Mouse (Mus musculus) liver, embryonic 16.5 days (tissue): ENCODE measurements around the gene Sub1. TPM values are rescaled to one million over a fixed set of nuclear protein-coding genes. Genes with fewer than 3 reads are reported as not detected.

Source experiments
- ATAC-seq: fragments of 200-750 bp; cut with Nextera tagmentation; 2 replicates; pipeline ENCODE4 v1.8.0; 2017; ENCODE audit warnings: low read depth, mild to moderate bottlenecking, moderate number of reproducible peaks, moderate library complexity
- H3K27ac ChIP-seq: fragments of 300-500 bp; sonication (generic); 2 replicates; pipeline ENCODE4 v1.5.1; 2014; ENCODE audit warnings: mild to moderate bottlenecking, low read length
- H3K27me3 ChIP-seq: fragments of 300-500 bp; sonication (generic); 2 replicates; pipeline ENCODE4 v1.6.1; 2014; ENCODE audit warnings: low read depth, low read length, mixed read lengths; ENCODE audit not compliant: control insufficient read depth, insufficient read depth
- H3K36me3 ChIP-seq: fragments of 300-500 bp; sonication (generic); 2 replicates; pipeline ENCODE4 v1.6.1; 2014; ENCODE audit warnings: mild to moderate bottlenecking; ENCODE audit not compliant: control insufficient read depth, insufficient read depth
- H3K4me1 ChIP-seq: fragments of 300-500 bp; sonication (generic); 2 replicates; pipeline ENCODE4 v1.6.1; 2014; ENCODE audit warnings: low read depth, low read length, mixed read lengths; ENCODE audit not compliant: control insufficient read depth
- H3K4me2 ChIP-seq: fragments of 300-500 bp; sonication (generic); 2 replicates; pipeline ENCODE4 v1.6.1; 2014; ENCODE audit warnings: low read depth, low read length, mixed read lengths
- H3K4me3 ChIP-seq: fragments of 300-500 bp; sonication (generic); 2 replicates; pipeline ENCODE4 v1.5.1; 2014; ENCODE audit warnings: low read depth, mild to moderate bottlenecking, low read length
- H3K9ac ChIP-seq: fragments of 300-500 bp; sonication (generic); 2 replicates; pipeline ENCODE4 v1.6.1; 2014; ENCODE audit warnings: low read depth, low read length
- H3K9me3 ChIP-seq: fragments of 300-500 bp; sonication (generic); replicated peaks from 2 replicates; pipeline ENCODE4 v1.6.1; 2016; ENCODE audit warnings: low read length; ENCODE audit not compliant: control insufficient read depth
- WGBS: fragments of 180-500 bp; shearing (Covaris S2); extraction: QIAGEN DNeasy Blood & Tissue Kit; methylation state at CpG from one replicate; pipeline ENCODE4 v1.1.7; 2014; ENCODE audit not compliant: insufficient replicate concordance; 5-methylcytosine and 5-hydroxymethylcytosine counted together
- polyA plus RNA-seq: library from polyadenylated mRNA; unstranded; fragments of >200 nt; fragmentation: Nextera tagmentation; extraction: Ambion mirVana; gene quantifications from 2 replicates; pipeline ENCODE4 v1.2.1, GENCODE M21; 2015

Gene Sub1
- polyA plus RNA-seq, 1 experiment from 2014 or later: 206 TPM

GRCm38 (mm10) chr15:11981501-11981900 lies 15.3 kb downstream of the Sub1 start:
- 82% methylated on average over 8 of the region's 8 CpGs for WGBS
- Histone ChIP-seq H3K27ac (no peak overlapping the region), H3K9me3 (no peaks in the 10 kb centered on the region), H3K36me3 (peaks cover 23% of the 10 kb centered on the region), H3K27me3 (no peaks in the 10 kb centered on the region), H3K4me3 (no peak overlapping the region), H3K4me2 (no peak overlapping the region), H3K9ac (no peak overlapping the region), H3K4me1 (no peaks in the 10 kb centered on the region)
- no peak for ATAC-seq

GRCm38 (mm10) chr15:11978175-11978574 lies 18.6 kb downstream of the Sub1 start:
- ATAC-seq: no peak
- no peaks in the 10 kb centered on the region for H3K27me3 ChIP-seq
- H3K27ac ChIP-seq: no peak overlapping the region
- no peaks in the 10 kb centered on the region for H3K4me1 ChIP-seq
- H3K9ac ChIP-seq: no peak overlapping the region
- no peak overlapping the region for H3K4me2 ChIP-seq
- no peaks in the 10 kb centered on the region for H3K9me3 ChIP-seq
- H3K4me3 ChIP-seq: no peak overlapping the region
- 70% methylated on average over 2 of the region's 2 CpGs for WGBS
- H3K36me3 ChIP-seq: peaks cover 11% of the 10 kb centered on the region; the same call in 1 of the 2 replicates

GRCm38 (mm10) chr15:11977071-11977470 lies 19.7 kb downstream of the Sub1 start:
- no peak overlapping the region for H3K4me2 ChIP-seq
- 64% methylated on average over 1 of the region's 1 CpGs for WGBS
- no peak overlapping the region for H3K9ac ChIP-seq
- H3K4me1 ChIP-seq: no peaks in the 10 kb centered on the region
- no peak for ATAC-seq
- H3K9me3 ChIP-seq: no peaks in the 10 kb centered on the region
- H3K27ac ChIP-seq: no peak overlapping the region
- peaks cover 10% of the 10 kb centered on the region; the same call in 1 of the 2 replicates for H3K36me3 ChIP-seq
- no peak overlapping the region for H3K4me3 ChIP-seq
- H3K27me3 ChIP-seq: no peaks in the 10 kb centered on the region

- Histone ChIP-seq H3K36me3 (peaks cover 3% of the 10 kb centered on the region; the same call in 1 of the 2 replicates), H3K9me3 (no peaks in the 10 kb centered on the region), H3K4me3 (no peak overlapping the region), H3K27ac (no peak overlapping the region), H3K4me2 (no peak overlapping the region), H3K27me3 (no peaks in the 10 kb centered on the region), H3K9ac (no peak overlapping the region), H3K4me1 (no peaks in the 10 kb centered on the region)
- ATAC-seq: no peak
- 73% methylated on average over 9 of the region's 9 CpGs for WGBS
Measured at GRCm38 (mm10) chr15:11975836-11976235, 20.9 kb downstream of the Sub1 start.

- peak; percentile 56 for ATAC-seq
- no peak overlapping the region for H3K4me2 ChIP-seq
- 12% methylated on average over 13 of the region's 13 CpGs for WGBS
- no peak overlapping the region for H3K4me3 ChIP-seq
- no peak overlapping the region for H3K9ac ChIP-seq
- H3K27ac ChIP-seq: no peak overlapping the region
- H3K4me1 ChIP-seq: no peaks in the 10 kb centered on the region
- no peaks in the 10 kb centered on the region for H3K36me3 ChIP-seq
- H3K27me3 ChIP-seq: no peaks in the 10 kb centered on the region
- H3K9me3 ChIP-seq: no peaks in the 10 kb centered on the region
Measured at GRCm38 (mm10) chr15:11971854-11972420, 24.8 kb downstream of the Sub1 start.

GRCm38 (mm10) chr15:11970621-11971020 lies 26.2 kb downstream of the Sub1 start:
- ATAC-seq: no peak
- no peak overlapping the region for H3K4me3 ChIP-seq
- 67% methylated on average over 10 of the region's 10 CpGs for WGBS
- H3K36me3 ChIP-seq: no peaks in the 10 kb centered on the region
- no peak overlapping the region for H3K9ac ChIP-seq
- no peak overlapping the region for H3K27ac ChIP-seq
- H3K9me3 ChIP-seq: no peaks in the 10 kb centered on the region
- no peaks in the 10 kb centered on the region for H3K4me1 ChIP-seq
- H3K27me3 ChIP-seq: no peaks in the 10 kb centered on the region
- no peak overlapping the region for H3K4me2 ChIP-seq

GRCm38 (mm10) chr15:11968851-11969250 lies 27.9 kb downstream of the Sub1 start:
- no peak overlapping the region for H3K9ac ChIP-seq
- H3K36me3 ChIP-seq: no peaks in the 10 kb centered on the region
- no peaks in the 10 kb centered on the region for H3K9me3 ChIP-seq
- no peak overlapping the region for H3K27ac ChIP-seq
- H3K4me2 ChIP-seq: no peak overlapping the region
- no peak for ATAC-seq
- WGBS: 57% methylated on average over 9 of the region's 9 CpGs
- H3K4me3 ChIP-seq: no peak overlapping the region
- no peaks in the 10 kb centered on the region for H3K27me3 ChIP-seq
- no peaks in the 10 kb centered on the region for H3K4me1 ChIP-seq

- no peak for ATAC-seq
- WGBS: 7% methylated on average over 4 of the region's 4 CpGs
- Histone ChIP-seq H3K4me1 (no peaks in the 10 kb centered on the region), H3K9ac (no peak overlapping the region), H3K9me3 (no peaks in the 10 kb centered on the region), H3K27me3 (no peaks in the 10 kb centered on the region), H3K4me2 (no peak overlapping the region), H3K36me3 (no peaks in the 10 kb centered on the region), H3K27ac (no peak overlapping the region), H3K4me3 (no peak overlapping the region)
Measured at GRCm38 (mm10) chr15:11966367-11966766, 30.4 kb downstream of the Sub1 start.

GRCm38 (mm10) chr15:11965201-11965845 lies 31.5 kb downstream of the Sub1 start:
- H3K4me1 ChIP-seq: no peaks in the 10 kb centered on the region
- H3K27me3 ChIP-seq: no peaks in the 10 kb centered on the region
- ATAC-seq: no peak
- H3K36me3 ChIP-seq: no peaks in the 10 kb centered on the region
- H3K4me3 ChIP-seq: no peak overlapping the region
- no peak overlapping the region for H3K4me2 ChIP-seq
- no peaks in the 10 kb centered on the region for H3K9me3 ChIP-seq
- no peak overlapping the region for H3K9ac ChIP-seq
- no peak overlapping the region for H3K27ac ChIP-seq
- WGBS: 59% methylated on average over 5 of the region's 5 CpGs
